Mouse (Mus musculus) brain, embryonic 18.5 days (tissue): ENCODE results near the gene Klf15.
A peak's percentile ranks its signal among the peaks of the same experiment; 100 is the strongest.

ENCODE experiments used
- DNase-seq: peaks from one replicate; pipeline ENCODE4 v3.0.0-alpha.2; 2012; ENCODE audit warnings: low read depth, low spot score

Klf15 gene

GRCm38 (mm10) chr6:90465028-90465640 is 2.8 kb downstream of the Klf15 start:
- DNase-seq: no peak

- no peak for DNase-seq
Observed at GRCm38 (mm10) chr6:90466079-90466478, 3.7 kb downstream of the Klf15 start.

- DNase-seq: no peak
Observed at GRCm38 (mm10) chr6:90466847-90467410, 4.6 kb downstream of the Klf15 start.

GRCm38 (mm10) chr6:90468216-90468615 is 5.8 kb downstream of the Klf15 start:
- no peak for DNase-seq

- no peak for DNase-seq
Observed at GRCm38 (mm10) chr6:90469041-90469440, 6.7 kb downstream of the Klf15 start.

- DNase-seq: no peak
Observed at GRCm38 (mm10) chr6:90470255-90470654, 7.9 kb downstream of the Klf15 start.

GRCm38 (mm10) chr6:90470947-90471541 is 8.7 kb downstream of the Klf15 start:
- no peak for DNase-seq

GRCm38 (mm10) chr6:90472079-90472478 is 9.7 kb downstream of the Klf15 start:
- no peak for DNase-seq

- no peak for DNase-seq
Observed at GRCm38 (mm10) chr6:90472697-90473096, 10.3 kb downstream of the Klf15 start.

- DNase-seq: no peak
Observed at GRCm38 (mm10) chr6:90473630-90474360, 11.4 kb downstream of the Klf15 start.

- no peak for DNase-seq
Observed at GRCm38 (mm10) chr6:90474361-90474750, 12.0 kb downstream of the Klf15 start.

- DNase-seq: no peak
Observed at GRCm38 (mm10) chr6:90475176-90475853, 12.9 kb downstream of the Klf15 start.

- DNase-seq: no peak
Observed at GRCm38 (mm10) chr6:90475854-90476212, 13.5 kb downstream of the Klf15 start.

- no peak for DNase-seq
Observed at GRCm38 (mm10) chr6:90476941-90477518, 14.7 kb downstream of the Klf15 start.

GRCm38 (mm10) chr6:90484249-90484648 is 21.9 kb downstream of the Klf15 start:
- DNase-seq: no peak

GRCm38 (mm10) chr6:90484876-90485275 is 22.5 kb downstream of the Klf15 start:
- no peak for DNase-seq

GRCm38 (mm10) chr6:90486176-90486921 is 24.0 kb downstream of the Klf15 start, which contains the start of gene Aldh1l1:
Gene Aldh1l1, plus strand, starts transcription at chr6:90486427.
- no peak for DNase-seq

GRCm38 (mm10) chr6:90487531-90487930 is 25.2 kb downstream of the Klf15 start:
- DNase-seq: no peak

GRCm38 (mm10) chr6:90489532-90489931 is 27.2 kb downstream of the Klf15 start:
- no peak for DNase-seq

GRCm38 (mm10) chr6:90490976-90491375 is 28.6 kb downstream of the Klf15 start:
- peak; percentile 50 for DNase-seq
